Mouse (Mus musculus) cerebellum, adult 2 months (tissue): Measurements from ENCODE around the gene Cry2. TPM values are rescaled to one million over a fixed set of nuclear protein-coding genes. Genes with fewer than 3 reads are reported as not detected.
"Not testable (repeated sequence)": the region's sequence is repeated elsewhere in the genome, so short reads cannot be mapped to it uniquely, and the experiment has no call there.

ENCODE experiments used
- DNase-seq, 2 experiments: peaks; one replicate each; pipeline ENCODE4 v3.0.0; 2021
- H3K27ac ChIP-seq: fragments of 200-500 bp; 2 replicates; pipeline ENCODE4 v1.5.1; 2012; ENCODE audit warnings: low read length, control low read depth, inconsistent platforms; ENCODE audit not compliant: insufficient read depth
- H3K27me3 ChIP-seq: fragments of 200-500 bp; 2 replicates; pipeline ENCODE4 v1.6.1; 2012; ENCODE audit warnings: inconsistent platforms, mild to moderate bottlenecking, low read length, moderate library complexity; ENCODE audit not compliant: control insufficient read depth, insufficient read depth
- H3K4me1 ChIP-seq: fragments of 200-500 bp; 2 replicates; pipeline ENCODE4 v1.6.1; 2011; ENCODE audit warnings: low read length; ENCODE audit not compliant: control insufficient read depth, insufficient read depth
- H3K4me3 ChIP-seq: fragments of 200-500 bp; replicated peaks from 2 replicates; pipeline ENCODE3; 2011; ENCODE audit warnings: mild to moderate bottlenecking, low read depth, low read length, control low read depth; ENCODE audit not compliant: insufficient read depth
- CTCF ChIP-seq: fragments of 200-500 bp; IDR thresholded peaks from 2 replicates; pipeline ENCODE4 v1.5.1; 2011; ENCODE audit warnings: low read depth, mild to moderate bottlenecking, control low read depth, low read length, moderate library complexity, borderline replicate concordance; ENCODE audit not compliant: insufficient read depth
- POLR2A ChIP-seq: fragments of 200-500 bp; IDR thresholded peaks from 2 replicates; pipeline ENCODE4 v1.6.1; 2011; ENCODE audit warnings: low read length, control low read depth, borderline replicate concordance; ENCODE audit not compliant: insufficient read depth
- WGBS: fragments of 180-500 bp; shearing (Covaris S2); methylation state at CpG from one replicate; pipeline ENCODE4 v1.1.7; 2018; 5-methylcytosine and 5-hydroxymethylcytosine counted together
- polyA plus RNA-seq: library from polyadenylated mRNA; depleted of rRNA; stranded (reverse); fragments of >200 nt; gene quantifications from 2 replicates; pipeline ENCODE4 v1.2.3, GENCODE M21; 2012; rRNA removed

Cry2 gene
- 79.4 and 81.8 TPM in 2 replicates for polyA plus RNA-seq

- Histone ChIP-seq H3K4me3 (peak within 1 kb of the TSS; percentile 88), H3K27me3 (no peaks in the 10 kb centered on the region), H3K4me1 (peaks cover 14% of the 10 kb centered on the region; the same call in 1 of the 2 replicates), H3K27ac (peak within 1 kb of the TSS; percentile 80)
- peak; percentile 99 to 100 for DNase-seq
- WGBS = under 1% methylated on average over 76 of the region's 76 CpGs
- no peak for TF ChIP-seq CTCF
- TF ChIP-seq POLR2A = peak; percentile 88
These were observed at the start of gene Cry2 for GRCm38 (mm10) chr2:92433578-92434374. Cry2 (minus strand) TSS chr2:92434043.

GRCm38 (mm10) chr2:92483505-92483904, 49.7 kb upstream of the Cry2 start:
- no peak for DNase-seq
- H3K4me1 ChIP-seq = no peaks in the 10 kb centered on the region; the same call in 1 of the 2 replicates
- 59% methylated on average over 5 of the region's 5 CpGs for WGBS
- no peaks in the 10 kb centered on the region for H3K27me3 ChIP-seq
- TF ChIP-seq CTCF = no peak
- TF ChIP-seq POLR2A = no peak
- H3K4me3 ChIP-seq = no peak overlapping the region
- H3K27ac ChIP-seq = no peak overlapping the region

- no peak for DNase-seq
- Histone ChIP-seq H3K27me3 (no peaks in the 10 kb centered on the region), H3K4me3 (no peak overlapping the region), H3K27ac (no peak overlapping the region), H3K4me1 (no peaks in the 10 kb centered on the region; the same call in 1 of the 2 replicates)
- TF ChIP-seq CTCF = no peak
- no peak for TF ChIP-seq POLR2A
- 90% methylated on average over 1 of the region's 1 CpGs for WGBS
These were observed 48.7 kb upstream of the Cry2 start for GRCm38 (mm10) chr2:92482551-92482950.

GRCm38 (mm10) chr2:92478313-92478688, 44.5 kb upstream of the Cry2 start:
- Histone ChIP-seq H3K27ac (no peak overlapping the region), H3K4me3 (no peak overlapping the region), H3K27me3 (no peaks in the 10 kb centered on the region), H3K4me1 (no peaks in the 10 kb centered on the region)
- no peak for TF ChIP-seq CTCF
- no peak for TF ChIP-seq POLR2A
- WGBS = 89% methylated on average over 4 of the region's 4 CpGs
- DNase-seq = no peak

GRCm38 (mm10) chr2:92477672-92478312, 43.9 kb upstream of the Cry2 start:
- Histone ChIP-seq H3K27me3 (no peaks in the 10 kb centered on the region), H3K4me1 (no peaks in the 10 kb centered on the region), H3K4me3 (no peak overlapping the region), H3K27ac (no peak overlapping the region)
- WGBS = 50% methylated on average over 12 of the region's 12 CpGs
- TF ChIP-seq CTCF = no peak
- no peak for TF ChIP-seq POLR2A
- DNase-seq = no peak

- not testable (repeated sequence) for H3K27ac ChIP-seq, H3K27me3 ChIP-seq, H3K4me1 ChIP-seq, DNase-seq, H3K4me3 ChIP-seq
- 94% methylated on average over 7 of the region's 7 CpGs for WGBS
These were observed 42.7 kb upstream of the Cry2 start for GRCm38 (mm10) chr2:92476580-92476979.

GRCm38 (mm10) chr2:92475711-92476110, 41.9 kb upstream of the Cry2 start:
- 64% methylated on average over 2 of the region's 2 CpGs for WGBS
- H3K27me3 ChIP-seq = no peaks in the 10 kb centered on the region
- DNase-seq = no peak
- no peak overlapping the region for H3K27ac ChIP-seq
- H3K4me1 ChIP-seq = no peaks in the 10 kb centered on the region
- TF ChIP-seq POLR2A (no peak), CTCF (no peak)
- H3K4me3 ChIP-seq = no peak overlapping the region

GRCm38 (mm10) chr2:92474920-92475319, 41.1 kb upstream of the Cry2 start:
- Histone ChIP-seq H3K4me3 (no peak overlapping the region), H3K4me1 (no peaks in the 10 kb centered on the region), H3K27ac (no peak overlapping the region), H3K27me3 (no peaks in the 10 kb centered on the region)
- TF ChIP-seq CTCF (no peak), POLR2A (no peak)
- WGBS = 87% methylated on average over 3 of the region's 3 CpGs
- DNase-seq = no peak
